Mouse (Mus musculus) liver, embryonic 12.5 days (tissue): ENCODE measurements around the gene Hormad2. TPM values are rescaled to one million over a fixed set of nuclear protein-coding genes. Genes with fewer than 3 reads are reported as not detected.
A peak's percentile ranks its signal among the peaks of the same experiment; 100 is the strongest.

Experiments used
- ATAC-seq: fragments of 200-750 bp; cut with Nextera tagmentation; 2 replicates; pipeline ENCODE4 v1.8.0; 2017; ENCODE audit warnings: moderate number of reproducible peaks, mild to moderate bottlenecking, moderate library complexity
- H3K27ac ChIP-seq: fragments of 300-500 bp; sonication (generic); 2 replicates; pipeline ENCODE4 v1.5.1; 2016; ENCODE audit warnings: mild to moderate bottlenecking
- H3K27me3 ChIP-seq: fragments of 300-500 bp; sonication (generic); replicated peaks from 2 replicates; pipeline ENCODE4 v1.6.1; 2016; ENCODE audit warnings: mild to moderate bottlenecking, moderate library complexity
- H3K36me3 ChIP-seq: fragments of 300-500 bp; sonication (generic); 2 replicates; pipeline ENCODE4 v1.6.1; 2016; ENCODE audit warnings: mild to moderate bottlenecking, moderate library complexity
- H3K4me1 ChIP-seq: fragments of 300-500 bp; sonication (generic); 2 replicates; pipeline ENCODE4 v1.6.1; 2016
- H3K4me2 ChIP-seq: fragments of 300-500 bp; sonication (generic); 2 replicates; pipeline ENCODE4 v1.6.1; 2016; ENCODE audit warnings: mild to moderate bottlenecking, moderate library complexity
- H3K4me3 ChIP-seq: fragments of 300-500 bp; sonication (generic); 2 replicates; pipeline ENCODE4 v1.5.1; 2016; ENCODE audit warnings: mild to moderate bottlenecking, moderate library complexity
- H3K9ac ChIP-seq: fragments of 300-500 bp; sonication (generic); 2 replicates; pipeline ENCODE4 v1.6.1; 2016; ENCODE audit warnings: mild to moderate bottlenecking, moderate library complexity
- H3K9me3 ChIP-seq: fragments of 300-500 bp; sonication (generic); replicated peaks from 2 replicates; pipeline ENCODE4 v1.6.1; 2016; ENCODE audit warnings: mild to moderate bottlenecking, moderate library complexity
- WGBS: fragments of 180-500 bp; shearing (Covaris S2); methylation state at CpG from one replicate; pipeline ENCODE4 v1.1.7; 2016; ENCODE audit not compliant: insufficient replicate concordance; 5-methylcytosine and 5-hydroxymethylcytosine counted together
- polyA plus RNA-seq: library from polyadenylated mRNA; unstranded; fragments of >200 nt; fragmentation: Nextera tagmentation; extraction: Ambion mirVana; gene quantifications from 2 replicates; pipeline ENCODE4 v1.2.1, GENCODE M21; 2016

The Hormad2 gene
- 0.67 and 0.77 TPM in 2 replicates for polyA plus RNA-seq

DNA sequence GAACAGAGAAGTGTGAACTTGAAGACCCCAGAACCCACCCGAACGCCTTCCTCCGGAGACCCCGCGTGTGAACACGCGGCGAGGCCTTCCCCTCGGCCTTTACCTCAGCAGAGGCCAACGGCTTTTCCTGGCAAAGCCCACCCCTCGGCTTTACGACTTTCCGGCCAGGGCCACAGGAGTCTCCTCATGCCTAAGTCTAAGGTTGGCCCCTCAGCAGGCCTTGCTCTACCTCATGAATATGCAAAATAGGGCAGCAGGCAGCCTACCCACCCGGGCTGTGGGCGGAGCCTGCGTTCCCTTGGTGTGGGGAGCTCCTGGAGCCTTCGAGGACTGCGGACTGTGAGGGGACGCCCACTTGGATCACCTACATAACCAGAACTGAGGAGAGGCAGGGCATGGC is at the start of gene Hormad2:
TSS of gene Hormad2 (minus strand) at position 128 of the 400 bp plus-strand sequence.
- Histone ChIP-seq H3K9ac (peak within 1 kb of the TSS; percentile 39; the same call in 1 of the 2 replicates), H3K36me3 (no peaks in the 10 kb centered on the region), H3K27me3 (no peaks in the 10 kb centered on the region), H3K9me3 (no peaks in the 10 kb centered on the region), H3K27ac (no peak within 1 kb of the TSS), H3K4me1 (peaks cover 7% of the 10 kb centered on the region), H3K4me3 (peak within 1 kb of the TSS; percentile 30), H3K4me2 (peak within 1 kb of the TSS; percentile 52)
- peak; percentile 73 for ATAC-seq
- 44% methylated on average over 19 of the region's 19 CpGs for WGBS

DNA sequence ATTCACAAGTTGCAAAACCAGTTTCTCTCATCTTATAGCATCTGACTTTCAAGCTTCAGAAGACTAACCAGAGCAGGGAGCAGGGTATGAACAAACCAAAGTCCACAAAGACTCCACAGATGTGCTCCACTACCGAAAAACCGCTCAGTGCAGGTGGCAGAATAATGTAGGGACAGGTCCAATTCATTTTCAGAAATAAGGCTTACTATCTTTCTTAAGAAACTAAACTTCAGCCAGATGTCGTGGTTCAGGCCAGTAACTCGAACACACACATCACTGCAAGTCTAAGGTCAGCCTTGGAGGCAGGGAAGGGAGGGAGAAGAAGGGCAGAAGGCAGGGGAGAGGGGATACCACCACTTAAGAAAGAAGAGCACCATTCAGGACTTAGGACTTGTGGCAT is 48.3 kb upstream of the Hormad2 start:
- 92% methylated on average over 4 of the region's 4 CpGs for WGBS
- peak overlapping the region; percentile 97 for H3K27ac ChIP-seq

GRCm38 (mm10) chr11:4488798-4489197 is 47.9 kb upstream of the Hormad2 start:
- Histone ChIP-seq H3K4me3 (no peak overlapping the region), H3K27ac (peak overlapping the region; percentile 97), H3K4me1 (peaks cover 42% of the 10 kb centered on the region), H3K36me3 (peaks cover 100% of the 10 kb centered on the region), H3K9ac (peak overlapping the region; percentile 59; the same call in 1 of the 2 replicates), H3K27me3 (no peaks in the 10 kb centered on the region), H3K4me2 (peak overlapping the region; percentile 52; the same call in 1 of the 2 replicates), H3K9me3 (no peaks in the 10 kb centered on the region)
- ATAC-seq: no peak
- 92% methylated on average over 2 of the region's 2 CpGs for WGBS

More for the DNA sequence above, 48.3 kb upstream of the Hormad2 start:
- no peak for ATAC-seq
- H3K9ac ChIP-seq: no peak overlapping the region
- H3K9me3 ChIP-seq: no peaks in the 10 kb centered on the region
- H3K27me3 ChIP-seq: no peaks in the 10 kb centered on the region
- no peak overlapping the region for H3K4me2 ChIP-seq
- no peak overlapping the region for H3K4me3 ChIP-seq
- peaks cover 100% of the 10 kb centered on the region for H3K36me3 ChIP-seq
- H3K4me1 ChIP-seq: peaks cover 42% of the 10 kb centered on the region

DNA sequence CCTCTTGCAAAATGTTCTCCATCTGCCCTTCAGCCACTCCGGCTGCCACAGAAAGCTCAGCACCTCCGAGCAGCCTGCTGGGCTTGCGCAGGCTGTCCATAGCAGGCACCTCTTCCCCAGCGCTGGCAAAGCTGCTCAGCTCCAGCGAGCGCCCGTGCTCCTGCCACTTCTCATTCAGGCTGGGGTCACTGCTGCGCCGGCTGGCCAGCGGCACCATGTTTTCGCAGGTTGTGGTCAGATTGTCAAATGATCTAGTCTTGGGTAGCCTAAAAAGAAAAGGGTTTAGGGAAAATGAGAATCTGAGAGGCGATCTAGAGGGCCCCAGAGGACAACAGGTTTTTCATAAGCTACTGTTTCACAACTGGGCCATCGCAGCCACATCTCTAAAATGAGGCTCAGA is 47.5 kb upstream of the Hormad2 start:
- Histone ChIP-seq H3K36me3 (peaks cover 100% of the 10 kb centered on the region), H3K27me3 (no peaks in the 10 kb centered on the region), H3K4me3 (peak overlapping the region; percentile 8; the same call in 1 of the 2 replicates), H3K9me3 (no peaks in the 10 kb centered on the region), H3K4me2 (peak overlapping the region; percentile 52), H3K9ac (peak overlapping the region; percentile 59), H3K4me1 (peaks cover 42% of the 10 kb centered on the region), H3K27ac (peak overlapping the region; percentile 97)
- no peak for ATAC-seq
- WGBS: 92% methylated on average over 13 of the region's 13 CpGs

DNA sequence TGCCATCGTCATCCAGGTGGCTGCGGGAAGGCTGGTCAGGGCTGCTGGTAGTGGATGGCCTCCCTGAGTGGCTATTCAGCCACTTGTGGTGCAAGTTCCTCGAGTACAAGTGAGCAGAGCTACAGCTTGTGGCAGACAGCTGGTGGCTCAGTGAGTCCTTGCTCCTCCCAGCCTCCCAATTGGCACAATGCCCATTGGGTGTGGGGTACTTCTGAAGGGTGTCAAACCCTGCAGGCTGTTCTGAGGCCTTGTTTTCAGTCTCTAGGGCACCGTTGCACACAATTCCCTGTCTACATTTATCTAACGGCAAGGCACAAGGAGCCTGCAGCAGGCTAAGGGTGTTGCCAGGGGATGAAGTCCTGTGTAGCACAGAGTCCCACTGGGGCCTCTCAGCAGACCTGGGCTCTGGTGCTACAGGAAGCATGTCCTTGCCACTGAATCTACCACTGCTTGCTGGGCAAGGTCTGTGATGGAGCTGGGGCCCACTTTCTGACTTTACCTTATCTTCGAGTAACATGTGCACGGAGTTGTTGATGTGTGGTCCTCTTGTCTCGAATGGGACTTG is 46.6 kb upstream of the Hormad2 start:
- Histone ChIP-seq H3K4me1 (peaks cover 42% of the 10 kb centered on the region), H3K4me3 (peak overlapping the region; percentile 8; the same call in 1 of the 2 replicates)

DNA sequence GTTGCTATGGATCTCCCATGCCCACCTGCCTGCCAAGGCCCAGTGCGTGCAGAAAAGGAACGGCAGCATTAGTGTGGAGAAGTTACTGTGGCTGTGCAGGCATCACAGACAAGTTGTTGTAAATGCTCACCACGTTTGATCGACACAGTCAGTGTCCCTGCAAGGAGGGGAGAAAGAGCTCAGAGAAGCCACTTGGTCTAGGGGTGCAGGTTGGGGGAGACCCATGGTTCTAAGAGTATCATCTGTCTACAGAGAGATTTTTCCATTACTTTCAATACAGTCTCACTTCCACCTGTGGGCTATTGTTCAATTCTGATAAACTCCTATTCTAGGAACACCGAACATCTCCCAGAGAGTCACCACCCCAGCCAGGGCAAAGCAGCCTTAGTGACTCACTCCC is 43.6 kb upstream of the Hormad2 start:
- WGBS: 87% methylated on average over 5 of the region's 5 CpGs

More for the DNA sequence above, 46.6 kb upstream of the Hormad2 start:
- H3K4me2 ChIP-seq: peak overlapping the region; percentile 52
- ATAC-seq: peak; percentile 99
- H3K9me3 ChIP-seq: no peaks in the 10 kb centered on the region
- H3K27me3 ChIP-seq: no peaks in the 10 kb centered on the region
- H3K27ac ChIP-seq: peak overlapping the region; percentile 97
- peak overlapping the region; percentile 48 for H3K9ac ChIP-seq
- H3K36me3 ChIP-seq: peaks cover 100% of the 10 kb centered on the region
- WGBS: 51% methylated on average over 8 of the region's 8 CpGs

DNA sequence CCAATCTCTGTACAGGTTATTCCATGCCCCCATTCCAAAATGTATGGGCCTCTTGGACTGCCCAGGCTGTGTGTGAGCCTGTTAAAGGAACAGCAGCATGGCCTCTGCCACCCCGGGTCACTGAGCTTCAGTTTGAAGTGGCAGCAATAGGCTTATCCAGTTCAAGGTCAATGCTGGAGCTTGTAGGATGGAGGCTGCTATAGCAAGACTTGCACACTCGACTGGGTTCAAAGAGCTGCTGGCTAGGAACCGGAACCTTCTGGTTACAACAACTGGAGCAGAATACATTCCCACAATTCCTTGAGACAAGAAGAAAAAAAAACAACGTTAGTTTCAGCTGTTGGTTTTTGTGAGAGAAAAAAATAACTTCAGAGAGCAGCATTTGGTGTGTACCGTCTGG is 41.7 kb upstream of the Hormad2 start:
- Histone ChIP-seq H3K27me3 (no peaks in the 10 kb centered on the region), H3K4me3 (no peak overlapping the region), H3K9me3 (no peaks in the 10 kb centered on the region), H3K4me2 (no peak overlapping the region), H3K4me1 (peaks cover 18% of the 10 kb centered on the region), H3K36me3 (peaks cover 92% of the 10 kb centered on the region), H3K27ac (no peak overlapping the region), H3K9ac (no peak overlapping the region)
- no peak for ATAC-seq
- WGBS: 90% methylated on average over 5 of the region's 5 CpGs

More for the DNA sequence above, 43.6 kb upstream of the Hormad2 start:
- Histone ChIP-seq H3K4me1 (peaks cover 37% of the 10 kb centered on the region), H3K27me3 (no peaks in the 10 kb centered on the region), H3K4me2 (no peak overlapping the region), H3K36me3 (peaks cover 100% of the 10 kb centered on the region), H3K9ac (no peak overlapping the region), H3K4me3 (no peak overlapping the region), H3K27ac (no peak overlapping the region), H3K9me3 (no peaks in the 10 kb centered on the region)
- no peak for ATAC-seq

GRCm38 (mm10) chr11:4476184-4476697 is 35.3 kb upstream of the Hormad2 start:
- no peaks in the 10 kb centered on the region for H3K4me1 ChIP-seq
- no peak overlapping the region for H3K4me3 ChIP-seq
- no peak overlapping the region for H3K4me2 ChIP-seq
- H3K27ac ChIP-seq: no peak overlapping the region
- ATAC-seq: no peak
- H3K9me3 ChIP-seq: no peaks in the 10 kb centered on the region
- no peaks in the 10 kb centered on the region for H3K27me3 ChIP-seq
- no peak overlapping the region for H3K9ac ChIP-seq
- peaks cover 28% of the 10 kb centered on the region for H3K36me3 ChIP-seq
- 83% methylated on average over 4 of the region's 4 CpGs for WGBS

DNA sequence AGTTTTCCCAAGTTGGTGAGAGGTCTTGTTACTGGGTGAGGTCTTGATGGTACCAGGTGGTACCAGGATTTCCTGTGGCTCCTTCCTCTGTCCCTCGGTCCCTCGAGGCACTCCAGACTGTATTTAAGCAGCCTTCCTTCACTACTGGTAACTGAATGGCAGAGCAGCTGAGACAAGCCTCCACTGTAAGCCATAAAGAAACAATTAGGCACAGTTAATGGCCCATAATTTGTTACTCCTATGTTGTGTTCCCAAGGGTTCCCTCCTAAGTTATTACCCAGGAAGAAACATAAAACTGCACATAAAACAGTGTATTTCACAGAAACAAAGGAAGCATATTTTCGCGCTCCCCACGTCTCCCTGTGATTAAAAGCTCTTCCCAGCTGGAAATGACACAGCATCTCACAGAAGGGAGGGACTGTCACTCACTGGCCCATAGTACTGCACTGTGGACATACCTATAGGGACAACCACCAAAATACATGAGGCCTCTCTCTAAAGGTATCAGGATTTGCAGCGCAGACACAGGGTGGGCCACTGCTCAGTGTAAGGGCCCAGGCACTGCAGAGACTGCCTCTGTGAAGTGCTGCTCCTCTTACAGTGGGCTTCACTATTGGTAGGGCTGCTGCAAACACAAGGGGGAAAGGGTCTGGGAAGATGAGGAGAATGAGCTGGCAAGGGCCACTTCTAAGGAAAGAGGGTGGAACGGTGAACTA is 31.7 kb upstream of the Hormad2 start:
- no peaks in the 10 kb centered on the region for H3K4me1 ChIP-seq
- H3K4me3 ChIP-seq: no peak overlapping the region
- H3K9me3 ChIP-seq: no peaks in the 10 kb centered on the region
- 63% methylated on average over 7 of the region's 7 CpGs for WGBS
- H3K9ac ChIP-seq: no peak overlapping the region
- no peaks in the 10 kb centered on the region; the same call in 1 of the 2 replicates for H3K36me3 ChIP-seq
- H3K4me2 ChIP-seq: no peak overlapping the region
- H3K27ac ChIP-seq: no peak overlapping the region
- H3K27me3 ChIP-seq: no peaks in the 10 kb centered on the region
- ATAC-seq: no peak

DNA sequence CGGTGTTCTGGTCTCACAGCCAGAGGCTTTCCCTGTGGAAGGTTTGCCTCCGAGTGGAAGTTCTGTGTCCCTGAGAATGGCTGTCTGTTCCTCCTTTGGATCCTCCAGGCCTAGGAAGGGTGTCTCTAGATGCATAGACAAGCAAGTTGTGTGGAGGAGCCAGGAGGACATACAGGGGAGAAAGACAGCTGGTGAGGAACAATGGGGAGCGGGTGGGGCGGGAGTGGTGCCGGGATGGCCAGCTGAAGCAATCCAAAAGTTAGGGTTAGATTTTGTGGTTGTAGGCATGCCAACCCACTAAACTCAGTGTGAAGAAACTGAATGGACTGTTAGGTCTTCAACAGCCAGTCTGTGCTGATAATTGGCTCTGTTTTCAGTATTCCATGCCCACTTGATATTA is 30.8 kb upstream of the Hormad2 start:
- Histone ChIP-seq H3K9ac (no peak overlapping the region), H3K4me3 (no peak overlapping the region), H3K4me2 (no peak overlapping the region), H3K27me3 (no peaks in the 10 kb centered on the region), H3K27ac (no peak overlapping the region), H3K9me3 (no peaks in the 10 kb centered on the region), H3K4me1 (no peaks in the 10 kb centered on the region), H3K36me3 (no peaks in the 10 kb centered on the region; the same call in 1 of the 2 replicates)
- WGBS: 81% methylated on average over 5 of the region's 5 CpGs
- ATAC-seq: no peak

GRCm38 (mm10) chr11:4471251-4471650 is 30.3 kb upstream of the Hormad2 start:
- H3K27me3 ChIP-seq: no peaks in the 10 kb centered on the region; the same call in 1 of the 2 replicates
- ATAC-seq: no peak

DNA sequence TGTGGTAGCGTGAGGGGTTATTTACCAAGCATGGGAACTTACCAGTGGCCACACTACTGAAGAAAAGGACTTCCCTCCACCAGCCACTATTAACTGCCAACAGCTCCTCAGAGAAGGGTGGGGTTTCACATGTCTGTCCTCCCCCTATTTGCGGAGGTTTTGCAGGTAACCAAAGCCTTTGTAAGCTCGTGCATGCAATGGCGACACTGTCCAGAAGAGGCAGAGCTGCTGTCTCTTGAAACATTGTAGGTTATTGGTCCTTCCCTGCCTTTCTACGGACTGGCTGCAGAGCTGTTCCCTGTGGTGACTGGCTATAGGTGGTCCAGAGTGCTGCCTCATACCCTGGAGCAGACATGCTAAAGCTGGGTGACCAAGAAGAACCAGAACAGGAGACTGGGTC is 28.2 kb upstream of the Hormad2 start:
- Histone ChIP-seq H3K4me3 (no peak overlapping the region), H3K4me1 (no peaks in the 10 kb centered on the region), H3K4me2 (no peak overlapping the region), H3K9ac (no peak overlapping the region), H3K36me3 (no peaks in the 10 kb centered on the region), H3K27me3 (no peaks in the 10 kb centered on the region; the same call in 1 of the 2 replicates), H3K27ac (no peak overlapping the region), H3K9me3 (no peaks in the 10 kb centered on the region)
- 63% methylated on average over 5 of the region's 5 CpGs for WGBS
- ATAC-seq: no peak

More at GRCm38 (mm10) chr11:4471251-4471650, 30.3 kb upstream of the Hormad2 start:
- H3K9me3 ChIP-seq: no peaks in the 10 kb centered on the region
- H3K27ac ChIP-seq: no peak overlapping the region
- no peak overlapping the region for H3K4me3 ChIP-seq
- H3K4me2 ChIP-seq: no peak overlapping the region
- H3K4me1 ChIP-seq: no peaks in the 10 kb centered on the region
- no peaks in the 10 kb centered on the region; the same call in 1 of the 2 replicates for H3K36me3 ChIP-seq
- no peak overlapping the region for H3K9ac ChIP-seq
